Mouse (Mus musculus) thymus, adult 18-20 months (tissue): ENCODE data around the gene Jph2.
"Not testable (repeated sequence)": the region's sequence is repeated elsewhere in the genome, so short reads cannot be mapped to it uniquely, and the experiment has no call there.

Experiments
- DNase-seq, 2 experiments: peaks; one replicate each; pipeline ENCODE4 v3.0.0; 2022; ENCODE audit warnings: mixed read lengths in 2 of 2

Gene Jph2

DNA sequence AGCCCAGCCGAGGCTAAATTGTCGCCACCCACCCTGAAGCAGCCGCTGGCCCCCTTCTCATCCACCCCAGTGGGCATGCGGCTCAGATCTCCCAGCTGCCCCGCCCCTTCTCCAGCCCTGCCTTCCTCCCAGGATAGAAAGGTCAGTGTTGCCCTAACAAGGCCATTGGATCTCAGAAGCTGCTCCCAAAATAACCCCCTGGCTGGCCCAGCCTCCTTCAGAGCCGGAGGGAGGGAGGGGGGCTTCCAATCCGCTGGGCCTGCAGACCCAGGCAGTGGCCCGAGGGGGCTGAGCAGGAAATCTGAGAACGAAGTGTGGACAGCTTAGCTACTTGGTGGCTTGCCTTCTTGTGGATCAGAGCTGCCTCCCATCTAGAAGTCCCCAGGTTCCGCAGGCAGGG, at the start of gene Jph2:
Jph2 (minus strand) TSS at position 89 of the 400 bp plus-strand sequence.
- no peak for DNase-seq

DNA sequence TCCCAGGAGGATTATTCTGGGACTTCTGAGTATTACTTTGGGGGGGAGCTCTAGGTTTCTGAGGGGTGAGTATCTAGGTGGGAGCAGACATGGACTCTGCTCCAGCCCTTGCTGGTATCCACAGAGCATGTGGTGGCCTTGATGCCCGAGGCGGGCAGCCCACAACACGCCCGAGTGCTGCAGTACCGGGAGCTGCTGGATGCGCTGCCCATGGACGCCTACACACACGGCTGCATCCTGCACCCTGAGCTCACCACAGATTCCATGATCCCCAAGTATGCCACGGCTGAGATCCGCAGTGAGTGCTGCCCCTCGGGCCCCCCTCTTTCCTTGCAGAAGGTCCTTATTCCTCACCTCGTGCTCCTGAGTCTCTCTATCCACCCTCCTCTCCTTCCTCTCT, 49.6 kb upstream of the Jph2 start:
- DNase-seq, result no peak

DNA sequence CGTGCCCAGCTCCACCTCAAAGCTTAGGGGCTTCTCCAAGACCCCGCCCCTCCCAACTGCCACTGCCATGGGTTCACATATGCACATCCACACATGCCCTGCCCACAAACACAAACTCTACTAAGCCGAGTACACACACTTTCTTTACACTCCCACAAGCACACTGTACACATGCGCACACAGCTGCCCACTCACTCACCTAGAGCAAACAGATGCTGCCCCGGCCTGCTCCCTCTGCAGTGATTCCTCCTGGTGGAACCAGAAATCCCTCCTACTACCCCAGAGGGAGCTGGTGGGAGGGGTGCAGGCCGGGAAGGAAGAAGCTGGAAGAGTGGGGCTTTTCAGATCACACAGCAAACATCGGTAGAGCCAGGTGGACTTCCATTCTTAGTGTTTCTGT, 46.2 kb upstream of the Jph2 start:
- DNase-seq, result no peak

DNA sequence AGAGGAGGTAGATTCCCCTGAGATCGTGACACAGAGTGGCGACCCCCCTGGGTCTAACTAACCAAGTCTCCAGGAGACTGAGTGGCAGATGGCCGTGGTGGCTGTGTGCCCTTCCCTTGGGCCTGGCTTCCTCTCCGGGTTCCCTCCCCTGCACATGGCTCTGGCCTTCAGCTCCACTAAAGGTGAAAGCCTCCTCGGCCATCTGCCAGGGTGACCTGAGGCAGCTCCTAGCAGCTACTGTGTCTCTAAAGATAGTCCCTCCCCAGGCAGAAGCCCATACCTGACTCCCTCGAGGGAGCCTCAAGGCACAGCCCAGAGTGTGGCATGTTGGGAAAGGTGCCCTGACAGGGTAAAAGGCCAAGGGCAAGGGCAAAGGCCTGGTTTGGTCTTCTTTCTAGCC, 45.8 kb upstream of the Jph2 start:
- DNase-seq, result no peak

DNA sequence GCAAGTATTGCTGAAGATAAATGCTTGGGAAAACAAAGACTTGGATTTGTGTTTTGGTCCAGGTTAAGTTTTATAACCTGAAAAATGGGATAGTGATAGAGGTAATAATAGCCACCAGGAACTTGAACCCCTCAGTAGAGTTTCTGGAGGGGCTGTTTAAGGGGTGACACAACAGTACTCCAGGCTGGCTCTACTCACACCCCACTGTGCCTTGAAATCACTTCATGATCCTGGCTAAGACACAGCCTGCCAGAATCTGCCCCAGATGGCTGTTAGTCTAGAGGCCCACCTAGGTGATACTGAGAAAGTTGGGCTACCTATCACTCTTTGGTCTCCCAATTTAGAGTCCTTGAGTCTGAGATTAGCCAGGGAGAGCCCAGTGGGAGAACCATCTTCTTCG, 41.7 kb upstream of the Jph2 start:
- DNase-seq, result no peak

DNA sequence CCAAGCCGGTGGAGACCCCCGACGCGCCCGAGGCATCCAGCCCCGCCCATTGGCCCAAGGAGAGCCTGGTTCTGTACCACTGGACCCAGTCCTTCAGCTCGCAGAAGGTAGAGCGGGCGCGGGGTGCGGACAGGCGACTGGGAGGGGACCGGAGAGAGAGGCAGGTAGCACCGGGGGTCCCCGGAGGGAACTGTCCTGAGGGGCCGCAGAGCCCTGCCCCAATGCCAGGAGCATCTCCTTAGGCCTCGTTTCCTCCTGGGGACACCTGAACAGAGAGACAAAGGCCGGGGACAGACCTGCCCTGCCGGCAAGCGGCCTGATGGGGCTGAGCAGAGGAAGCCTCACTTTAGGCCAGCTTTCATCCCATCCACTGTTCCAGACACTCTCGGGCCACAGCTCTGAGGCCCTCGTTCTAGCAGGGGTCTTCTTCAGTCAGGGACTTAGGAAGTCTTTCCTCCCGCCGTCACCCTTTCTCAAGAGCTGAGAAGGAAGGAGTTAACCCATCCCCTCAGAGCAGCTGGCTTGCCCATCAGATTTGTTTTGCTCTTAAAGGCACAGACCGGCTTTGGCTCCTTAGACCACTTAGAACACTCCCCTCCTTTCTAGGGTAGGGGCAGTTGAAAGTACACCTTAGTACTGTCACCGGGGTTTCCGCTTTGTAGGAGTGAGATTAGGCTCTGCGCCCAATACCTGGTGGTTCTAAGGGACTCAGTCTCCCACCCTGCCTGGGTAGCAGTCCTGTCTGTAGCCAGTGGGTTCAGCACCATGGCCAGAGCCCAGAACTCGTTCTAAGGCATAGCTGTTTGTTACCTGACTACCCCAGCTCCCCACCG, 41.0 kb upstream of the Jph2 start:
- no peak for DNase-seq

DNA sequence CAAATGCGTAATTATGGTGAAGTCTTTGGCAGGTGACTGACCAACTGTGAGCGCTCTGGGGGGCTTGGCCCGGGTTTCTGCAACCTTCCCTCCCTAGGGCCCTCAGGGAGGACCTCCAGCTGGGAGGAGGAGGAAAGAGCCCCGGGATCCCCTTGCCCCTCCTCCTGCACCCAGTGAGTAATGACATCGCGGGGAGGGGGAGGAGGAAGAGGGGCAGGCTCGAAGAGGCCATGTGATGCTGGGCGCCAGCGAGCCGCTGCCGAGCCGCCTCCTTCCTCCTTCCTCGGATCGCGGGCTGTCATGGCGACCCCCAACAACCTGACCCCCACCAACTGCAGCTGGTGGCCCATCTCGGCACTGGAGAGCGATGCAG, 40.4 kb upstream of the Jph2 start, which contains the start of gene Gdap1l1:
Gdap1l1 (plus strand) TSS at position 231 of the 373 bp plus-strand sequence.
- no peak for DNase-seq

DNA sequence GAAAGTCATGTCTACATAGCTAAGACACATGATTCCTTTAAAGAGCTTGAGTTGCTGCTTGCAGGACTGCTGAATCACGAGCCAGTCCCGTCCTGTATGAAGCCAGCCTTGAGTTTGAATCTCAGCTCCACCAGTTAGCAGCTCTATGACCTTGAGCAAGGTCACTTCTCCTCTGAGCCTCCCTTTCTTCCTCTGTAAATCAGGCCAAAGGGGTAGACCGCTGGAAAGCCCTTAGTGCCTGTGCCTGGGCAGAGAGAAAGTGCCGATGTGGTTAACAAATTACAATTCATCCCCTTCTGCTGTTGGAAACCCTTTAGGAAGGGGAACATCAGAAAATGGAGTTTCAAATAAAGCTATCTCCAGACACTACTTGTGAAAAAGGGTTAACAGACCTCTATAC, 40.0 kb upstream of the Jph2 start:
- no peak for DNase-seq

DNA sequence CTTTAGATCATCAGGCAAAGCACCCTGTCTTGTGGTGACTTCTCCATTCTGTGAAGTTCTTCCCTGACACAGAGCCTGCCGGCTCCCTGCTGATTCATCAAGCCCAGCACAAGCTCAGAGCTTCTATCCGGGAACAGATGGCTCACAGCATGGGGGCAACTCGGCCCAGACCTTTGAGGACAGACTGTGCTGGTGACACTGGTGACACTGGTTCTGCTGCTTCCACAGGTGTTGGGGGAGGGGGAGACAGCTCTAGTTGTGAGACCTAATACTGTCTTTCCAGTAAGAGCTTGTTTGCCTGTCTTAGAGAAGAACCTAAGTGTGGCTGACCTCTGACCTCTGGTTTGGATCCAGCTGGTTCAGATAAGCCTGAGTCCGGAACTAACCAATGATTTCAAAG, 36.2 kb upstream of the Jph2 start:
- no peak for DNase-seq

DNA sequence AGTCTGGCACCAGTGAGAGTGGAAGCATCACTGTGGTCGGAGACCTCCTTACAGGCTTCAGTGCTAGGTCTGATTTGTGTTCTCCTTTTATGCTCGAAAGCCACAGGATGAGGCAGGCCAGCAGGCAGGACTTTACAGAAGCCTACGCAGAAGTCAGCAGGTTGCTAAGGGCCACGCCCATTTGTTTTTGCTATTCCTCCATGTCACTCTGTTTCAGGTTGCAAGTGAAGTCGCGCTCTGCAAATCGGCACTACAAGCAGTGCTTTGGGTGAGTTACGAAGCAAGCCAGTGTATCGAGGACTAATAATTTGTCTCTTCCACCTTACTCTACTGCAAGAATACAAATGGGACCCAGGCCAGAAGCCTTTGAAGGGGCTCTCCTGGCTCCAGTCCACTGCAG, 33.5 kb upstream of the Jph2 start:
- DNase-seq, result no peak

DNA sequence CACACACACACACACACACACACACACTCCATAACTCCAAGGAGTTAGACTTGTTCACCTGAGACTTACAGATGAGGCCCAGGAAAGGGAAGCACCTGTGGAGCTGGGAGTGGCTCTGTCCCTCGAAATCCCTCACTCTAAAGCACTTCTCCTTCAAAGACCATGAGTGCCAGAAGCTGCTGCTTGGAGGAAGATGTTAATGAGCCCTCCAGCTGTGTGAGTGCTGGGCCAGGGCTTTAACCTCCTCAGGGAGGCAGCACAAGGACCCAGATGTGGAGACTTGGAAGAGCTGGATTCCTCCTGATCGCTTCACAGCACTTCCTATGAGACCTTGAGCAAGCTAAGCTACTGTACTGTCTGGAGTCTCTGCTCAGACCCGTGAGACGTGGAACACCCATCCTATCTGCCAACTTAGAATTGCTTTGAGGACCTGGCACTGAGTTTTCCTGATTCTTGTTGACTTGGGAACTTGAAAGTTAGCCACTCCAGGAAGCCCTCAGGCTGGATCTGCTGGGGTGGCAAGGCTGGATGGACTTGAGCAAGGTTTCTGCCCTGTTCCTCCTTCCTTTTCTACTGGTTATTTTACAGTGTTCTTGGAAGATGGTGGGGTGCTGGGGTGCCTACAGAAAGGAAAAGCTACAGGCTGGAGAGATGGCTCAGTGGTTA, 30.7 kb upstream of the Jph2 start:
- DNase-seq, result no peak

DNA sequence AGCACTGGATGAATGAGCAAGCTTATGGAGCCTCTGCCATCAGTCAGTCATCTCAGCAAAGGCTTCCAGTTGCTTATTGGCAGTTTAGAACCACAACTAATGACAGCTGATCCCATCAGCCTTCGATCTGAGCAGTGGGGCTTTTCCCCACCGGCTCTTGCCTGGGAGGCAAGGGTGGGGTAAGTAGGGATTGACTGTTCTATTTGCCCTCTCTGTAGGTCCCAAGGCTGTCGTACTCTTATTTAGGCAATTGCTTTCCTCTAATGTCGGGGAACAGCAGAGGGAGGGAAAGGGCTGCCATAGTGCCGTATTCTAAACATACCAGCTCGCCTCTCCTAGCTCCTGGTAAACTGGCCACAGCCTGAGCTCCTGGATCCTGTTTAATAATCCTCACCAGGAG, 26.8 kb upstream of the Jph2 start, which contains the start of gene Oser1:
Oser1 (minus strand) TSS at position 101 of the 400 bp plus-strand sequence.
- DNase-seq, result no peak

DNA sequence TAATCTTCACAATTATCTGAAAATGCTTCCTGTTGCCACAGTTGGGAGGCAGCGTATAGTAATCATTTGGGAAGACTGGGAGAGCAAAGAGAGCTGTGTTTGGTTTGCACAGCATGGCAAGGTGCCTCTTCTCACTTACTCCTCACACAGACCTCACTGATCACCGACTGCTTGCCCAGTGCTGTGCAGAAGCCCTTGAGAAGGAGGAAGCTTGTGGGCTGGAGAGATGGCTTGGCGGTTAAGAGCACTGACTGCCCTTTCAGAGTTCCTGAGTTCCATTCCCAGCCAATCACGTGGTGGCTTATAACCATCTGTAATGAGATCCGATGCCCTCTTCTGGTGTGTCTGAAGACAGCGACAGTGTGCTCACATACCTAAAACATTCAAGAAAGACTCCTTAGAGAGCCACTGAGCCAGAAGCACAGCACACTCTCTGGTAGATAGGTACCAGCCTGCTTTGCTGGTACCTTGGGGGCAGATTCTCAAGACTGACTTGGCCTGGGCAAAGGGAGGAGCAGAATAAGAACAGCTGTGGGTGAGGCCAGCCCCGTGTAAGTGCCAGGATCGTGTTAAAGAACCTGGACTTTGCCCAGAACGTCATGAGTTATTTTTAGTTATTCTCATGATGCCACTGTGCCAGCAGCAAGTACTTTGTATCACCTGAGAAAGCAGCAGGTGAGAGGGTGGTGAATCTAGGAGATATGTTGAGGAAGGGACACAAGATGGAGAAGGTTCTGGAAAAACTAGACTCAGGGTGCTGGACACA, 25.3 kb upstream of the Jph2 start:
- DNase-seq, result no peak

DNA sequence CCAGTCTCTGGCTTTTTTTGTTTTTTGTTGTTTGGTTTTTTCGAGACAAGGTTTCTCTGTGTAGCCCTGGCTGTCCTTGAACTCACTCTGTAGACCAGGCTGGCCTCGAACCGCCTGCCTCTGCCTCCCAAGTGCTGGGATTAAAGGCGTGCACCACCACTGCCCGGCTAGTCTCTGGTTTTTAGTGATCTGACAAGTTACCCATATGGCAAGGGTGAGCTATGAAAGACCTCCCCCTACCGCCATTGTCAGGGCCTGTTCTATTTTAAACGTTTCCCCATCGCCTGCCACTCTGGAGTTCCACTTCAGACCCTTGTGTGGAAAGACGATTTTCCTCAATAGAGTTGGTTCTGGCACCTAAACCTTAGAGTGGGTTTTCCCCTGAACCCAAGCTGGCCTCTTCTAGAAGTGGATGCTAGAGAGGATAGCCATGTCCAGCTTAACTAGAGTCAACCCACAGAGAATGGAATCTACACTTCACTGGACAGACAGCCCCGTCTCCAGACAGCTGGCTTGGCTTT, 22.6 kb upstream of the Jph2 start:
- DNase-seq, result no peak

DNA sequence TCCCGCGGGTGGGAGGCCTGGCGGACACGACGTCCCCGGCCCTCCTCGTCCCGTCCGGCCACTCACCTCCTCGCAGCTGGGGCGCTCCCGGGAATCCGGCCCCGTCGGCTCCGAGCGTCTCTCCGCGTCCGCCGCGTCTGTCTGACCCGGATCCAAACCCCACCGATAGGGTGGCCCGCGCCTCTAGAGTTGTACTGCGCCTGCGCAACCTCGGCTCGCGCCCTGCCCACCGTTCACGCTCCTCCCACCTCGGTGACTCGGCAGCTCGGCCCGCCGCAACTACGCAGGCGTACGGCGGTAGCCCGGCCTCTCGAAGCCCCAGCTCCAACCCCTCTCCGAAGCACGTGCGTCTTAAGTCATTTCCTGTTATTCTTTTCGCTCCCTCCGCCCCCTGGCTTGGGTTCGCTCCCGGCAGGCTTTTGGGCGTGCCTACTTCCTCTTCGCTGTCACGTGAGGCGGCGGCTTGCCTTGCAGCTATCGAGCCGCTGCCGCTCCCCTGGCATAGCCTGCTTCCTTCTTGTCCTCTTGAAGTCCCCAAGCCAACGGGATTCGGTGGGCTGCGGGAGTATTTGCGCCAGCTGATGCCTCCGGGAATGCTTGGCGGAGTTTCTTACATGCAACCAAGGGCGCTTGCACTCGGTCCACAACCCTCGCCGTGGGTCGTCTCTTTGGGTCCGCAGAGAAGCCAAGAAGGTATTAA, 21.7 kb upstream of the Jph2 start:
- DNase-seq, result peak; percentile 99 to 100

DNA sequence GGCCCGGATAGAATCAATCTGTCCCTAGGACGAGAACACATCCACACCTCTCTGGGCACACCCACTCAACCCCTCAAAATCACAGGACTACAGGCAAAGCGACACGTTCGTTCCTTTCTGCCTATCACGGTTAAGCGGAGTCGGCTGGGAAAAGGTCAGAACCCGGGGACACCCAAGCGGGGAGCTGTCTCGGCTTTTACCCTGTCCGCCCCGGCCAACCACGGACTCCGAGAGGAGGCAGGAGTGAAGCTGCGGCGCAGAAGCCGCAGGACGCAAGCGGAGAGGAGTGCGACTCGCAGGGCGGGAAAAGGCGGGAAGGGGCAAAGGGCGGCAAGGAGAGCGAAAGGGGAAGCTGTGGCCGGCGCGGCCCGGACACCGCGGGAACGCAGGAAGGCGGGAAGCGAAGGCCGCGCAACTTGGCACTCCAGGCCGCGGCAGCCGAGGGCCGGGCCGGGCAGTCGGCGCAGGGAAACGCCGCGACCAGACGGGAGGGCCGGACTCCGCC, 21.1 kb upstream of the Jph2 start:
- DNase-seq, result no peak

DNA sequence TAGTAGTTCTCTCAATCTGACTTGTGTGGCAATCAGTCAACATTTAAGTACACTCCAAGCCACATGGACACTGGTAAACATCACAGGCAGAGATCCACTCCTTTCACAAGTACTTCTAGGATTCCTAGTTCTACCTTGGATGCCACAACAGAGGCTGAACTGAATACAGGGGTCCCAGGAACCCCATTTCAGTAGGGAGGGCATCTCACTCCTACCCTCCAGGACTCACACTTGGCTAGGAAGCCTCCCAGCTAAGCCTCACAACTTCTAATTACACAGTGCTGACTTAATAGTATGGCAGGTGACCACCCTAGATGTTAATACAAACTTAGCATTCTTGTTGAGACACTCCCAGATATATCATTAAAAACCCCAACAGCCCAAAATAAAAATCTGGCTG, 20.0 kb upstream of the Jph2 start:
- DNase-seq, result no peak

DNA sequence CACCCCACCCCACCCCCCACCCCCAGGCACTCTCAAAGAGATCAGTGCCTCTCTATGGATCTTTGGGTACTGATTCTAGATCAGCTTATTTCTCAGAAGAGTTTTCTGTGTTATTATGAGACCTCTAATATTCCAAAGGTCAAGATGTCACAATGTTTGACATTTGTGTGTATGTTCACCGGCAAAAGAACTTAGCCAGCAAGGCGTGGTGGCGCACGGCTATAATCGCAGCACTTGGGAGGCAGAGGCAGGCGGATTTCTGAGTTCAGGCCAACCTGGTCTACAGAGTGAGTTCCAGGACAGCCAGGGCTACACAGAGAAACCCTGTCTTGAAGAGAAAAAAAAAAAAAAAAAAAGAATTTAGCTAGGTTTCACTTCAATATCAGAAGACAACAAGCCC, 19.2 kb upstream of the Jph2 start:
- no peak for DNase-seq

DNA sequence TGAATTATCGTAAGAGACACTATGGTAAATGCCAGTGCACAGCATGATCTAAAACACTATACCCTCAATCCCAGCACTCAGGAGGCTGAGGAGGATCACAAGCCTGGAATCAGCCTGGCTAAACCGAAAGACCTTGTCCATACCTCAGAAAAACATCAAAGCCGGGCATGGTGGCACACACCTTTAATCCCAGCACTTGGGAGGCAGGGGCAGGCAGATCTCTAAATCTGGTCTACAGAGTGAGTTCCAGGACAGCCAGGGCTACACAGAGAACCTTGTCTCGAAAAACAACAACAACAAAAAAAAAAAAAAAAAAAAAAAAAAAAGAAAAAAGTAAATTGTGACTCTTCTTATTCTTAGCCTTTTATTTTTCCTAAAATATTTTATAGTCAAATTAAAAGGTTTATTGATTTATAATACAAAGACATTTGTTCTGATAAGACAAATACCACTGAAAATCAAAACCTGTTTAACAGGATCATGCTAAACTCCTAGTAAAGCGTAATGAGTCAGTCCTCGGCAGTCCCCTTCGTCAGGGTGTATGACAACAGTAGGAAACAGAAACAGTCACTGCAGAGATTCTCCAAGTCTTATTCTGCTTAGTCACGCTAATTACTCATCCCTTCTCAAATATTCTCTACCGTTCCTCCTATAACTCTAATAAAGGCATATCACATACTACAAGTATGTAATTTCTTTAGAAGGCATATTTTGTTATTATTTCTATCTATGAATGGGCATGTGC, 15.2 kb upstream of the Jph2 start:
- DNase-seq, result no peak

DNA sequence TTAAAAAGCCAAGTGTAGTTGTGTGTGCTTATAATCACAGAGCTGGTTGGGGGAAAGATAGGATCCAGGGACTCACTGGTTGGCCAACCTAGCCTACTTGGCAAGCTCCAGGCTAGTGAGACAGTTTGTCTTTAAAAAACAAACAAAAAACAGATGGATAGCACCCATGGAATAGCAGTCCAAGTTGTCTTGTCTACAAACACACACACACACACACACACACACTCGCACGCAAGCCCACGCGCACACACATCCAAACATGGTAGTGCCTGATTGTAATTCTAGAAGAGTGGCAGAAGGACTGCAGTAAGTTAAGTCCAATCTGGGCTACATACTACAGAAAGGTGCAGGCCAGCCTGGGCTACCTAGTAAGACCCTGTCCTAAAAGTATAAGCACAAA, 14.6 kb upstream of the Jph2 start:
- DNase-seq, result no peak

DNA sequence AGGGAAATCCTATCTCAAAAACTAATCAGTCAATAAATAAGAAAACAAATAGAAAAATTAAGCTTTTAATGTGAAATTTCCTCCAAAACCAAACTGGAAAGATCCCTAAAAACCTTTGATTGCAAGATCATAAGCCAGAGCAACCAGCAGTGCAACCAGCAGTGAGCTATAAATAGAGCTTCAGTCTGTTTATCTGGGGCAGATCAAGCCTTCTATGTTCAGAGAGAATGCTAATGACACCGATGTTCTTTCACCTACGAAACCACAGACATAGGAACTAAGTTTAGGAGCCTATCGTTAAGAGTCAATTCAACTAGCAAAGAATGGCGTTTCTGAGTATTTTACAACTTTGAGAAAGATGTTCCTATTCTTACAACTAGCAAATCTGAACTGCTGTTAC, 14.0 kb upstream of the Jph2 start:
- DNase-seq, result no peak

DNA sequence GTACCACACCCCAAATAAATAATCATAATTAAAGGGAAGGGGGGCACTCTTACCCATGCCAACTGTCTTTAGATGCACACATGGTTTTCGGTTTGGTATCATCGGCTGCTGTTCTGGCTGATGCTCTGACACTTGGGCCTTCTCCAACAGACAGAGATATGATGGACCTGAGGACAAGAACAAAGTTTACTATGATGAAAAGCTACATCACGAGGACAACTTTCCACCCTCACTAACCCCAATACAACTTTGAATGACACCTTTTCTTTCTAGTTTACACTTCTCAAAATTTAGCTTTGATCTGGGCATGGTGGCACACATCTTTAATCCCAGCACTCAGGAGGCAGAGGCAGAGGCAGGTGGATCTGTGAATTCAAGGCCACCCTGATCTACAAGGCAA, 13.6 kb upstream of the Jph2 start:
- DNase-seq, result not testable (repeated sequence)
